Mouse (Mus musculus) midbrain, embryonic 14.5 days (tissue): ENCODE data around the gene Piezo1. TPM values are rescaled to one million over a fixed set of nuclear protein-coding genes. Genes with fewer than 3 reads are reported as not detected.

ENCODE experiments used
- ATAC-seq: fragments of 200-750 bp; cut with Nextera tagmentation; 2 replicates; pipeline ENCODE4 v1.8.0; 2017; ENCODE audit warnings: moderate number of reproducible peaks, moderate library complexity; ENCODE audit not compliant: low FRiP score, low TSS enrichment
- DNase-seq: peaks from one replicate; pipeline ENCODE4 v3.0.0-alpha.2; 2015
- H3K27ac ChIP-seq: fragments of 300-500 bp; sonication (generic); replicated peaks from 2 replicates; pipeline ENCODE4 v1.5.1; 2014; ENCODE audit warnings: mild to moderate bottlenecking, low read depth, low read length, moderate library complexity
- H3K27me3 ChIP-seq: fragments of 300-500 bp; sonication (generic); 2 replicates; pipeline ENCODE4 v1.6.1; 2014; ENCODE audit warnings: low read length, control low read depth, mixed read lengths; ENCODE audit not compliant: control insufficient read depth, insufficient read depth
- H3K36me3 ChIP-seq: fragments of 300-500 bp; sonication (generic); 2 replicates; pipeline ENCODE4 v1.6.1; 2014; ENCODE audit warnings: low read length, control low read depth; ENCODE audit not compliant: control insufficient read depth, insufficient read depth
- H3K4me1 ChIP-seq: fragments of 300-500 bp; sonication (generic); 2 replicates; pipeline ENCODE4 v1.6.1; 2014; ENCODE audit warnings: mild to moderate bottlenecking, antibody characterized with exemption, low read length, control low read depth; ENCODE audit not compliant: control insufficient read depth, insufficient read depth
- H3K4me2 ChIP-seq: fragments of 300-500 bp; sonication (generic); 2 replicates; pipeline ENCODE4 v1.6.1; 2014; ENCODE audit warnings: mild to moderate bottlenecking, low read length, moderate library complexity
- H3K4me3 ChIP-seq: fragments of 300-500 bp; sonication (generic); replicated peaks from 2 replicates; pipeline ENCODE4 v1.5.1; 2014; ENCODE audit warnings: low read depth, low read length
- H3K9ac ChIP-seq: fragments of 300-500 bp; sonication (generic); replicated peaks from 2 replicates; pipeline ENCODE4 v1.6.1; 2014; ENCODE audit warnings: mild to moderate bottlenecking, low read length, moderate library complexity
- H3K9me3 ChIP-seq: fragments of 300-500 bp; sonication (generic); 2 replicates; pipeline ENCODE4 v1.6.1; 2016; ENCODE audit warnings: low read length, control low read depth, mixed read lengths; ENCODE audit not compliant: control insufficient read depth
- WGBS: fragments of 180-500 bp; shearing (Covaris S2); extraction: QIAGEN DNeasy Blood & Tissue Kit; methylation state at CpG from one replicate; pipeline ENCODE4 v1.1.7; 2014; 5-methylcytosine and 5-hydroxymethylcytosine counted together
- microRNA-seq: library from miRNA; unstranded; fragments of <30 nt; microRNA quantifications from one replicate; pipeline ENCODE4, GENCODE M21; 2016
- polyA plus RNA-seq: library from polyadenylated mRNA; unstranded; fragments of >200 nt; fragmentation: Nextera tagmentation; extraction: Ambion mirVana; gene quantifications from 2 replicates; pipeline ENCODE4 v1.2.1, GENCODE M21; 2014

Piezo1 gene
- polyA plus RNA-seq, 1 experiment from 2014 or later: 4.6 TPM

- H3K9ac ChIP-seq: peak within 1 kb of the TSS; percentile 42; the same call in 1 of the 2 replicates
- H3K27ac ChIP-seq: no peak within 1 kb of the TSS
- H3K36me3 ChIP-seq: peaks cover 41% of the 10 kb centered on the region
- H3K4me2 ChIP-seq: peak within 1 kb of the TSS; percentile 56
- H3K9me3 ChIP-seq: no peaks in the 10 kb centered on the region
- ATAC-seq (peak; percentile 63; the same call in 1 of the 2 replicates), DNase-seq (peak; percentile 45)
- H3K27me3 ChIP-seq: no peaks in the 10 kb centered on the region
- peak within 1 kb of the TSS; percentile 27 for H3K4me3 ChIP-seq
- WGBS: 6% methylated on average over 43 of the region's 45 CpGs
- peaks cover 10% of the 10 kb centered on the region for H3K4me1 ChIP-seq
Measured at GRCm38 (mm10) chr8:122432443-122433268, 118.5 kb downstream of the Piezo1 start, which contains the start of gene Cyba. Gene Cyba (minus strand): TSS chr8:122432930.

Small RNAs within 50 kb of the gene (microRNA-seq; reads per million reads assigned to microRNA genes)
- not detected for gene Gm24366

Other genes with a start within 250 kb of the Piezo1 start
- gene Trhr2, start 190.6 kb downstream of the Piezo1 start, polyA plus RNA-seq: not detected in 2 replicates
- gene Zc3h18, start 174.7 kb downstream of the Piezo1 start, polyA plus RNA-seq: 22.4 and 27.9 TPM in 2 replicates
- not detected in 2 replicates for gene Il17c, start 129.3 kb downstream of the Piezo1 start, polyA plus RNA-seq
- gene Cyba, start 118.4 kb downstream of the Piezo1 start, polyA plus RNA-seq: 20.2 and 36.2 TPM in 2 replicates
- gene Mvd, start 107.9 kb downstream of the Piezo1 start, polyA plus RNA-seq: 47.1 and 60.9 TPM in 2 replicates
- gene Snai3, start 90.6 kb downstream of the Piezo1 start, polyA plus RNA-seq: not detected in 2 replicates
- 33.7 and 34.4 TPM in 2 replicates for gene Rnf166, start 75.3 kb downstream of the Piezo1 start, polyA plus RNA-seq
- 80.6 and 93.1 TPM in 2 replicates for gene Ctu2, start 75.2 kb downstream of the Piezo1 start, polyA plus RNA-seq
- 5.9 and 7.6 TPM in 2 replicates for gene Cdt1, start 16.7 kb upstream of the Piezo1 start, polyA plus RNA-seq
- 146 and 161 TPM in 2 replicates for gene Aprt, start 25.6 kb upstream of the Piezo1 start, polyA plus RNA-seq
- gene Galns, start 60.1 kb upstream of the Piezo1 start, polyA plus RNA-seq: 5.5 and 6.3 TPM in 2 replicates
- gene Trappc2l, start 60.3 kb upstream of the Piezo1 start, polyA plus RNA-seq: 107 and 158 TPM in 2 replicates
- gene Pabpn1l, start 71.4 kb upstream of the Piezo1 start, polyA plus RNA-seq: not detected in 2 replicates
- gene Cbfa2t3, start 147.8 kb upstream of the Piezo1 start, polyA plus RNA-seq: 25.2 and 28.7 TPM in 2 replicates
- gene Acsf3, start 224.2 kb upstream of the Piezo1 start, polyA plus RNA-seq: 16.3 and 16.8 TPM in 2 replicates